Mouse (Mus musculus) embryonic facial prominence, embryonic 12.5 days (tissue): Measurements from ENCODE around the gene Hist1h2af. TPM values are rescaled to one million over a fixed set of nuclear protein-coding genes. Genes with fewer than 3 reads are reported as not detected.
A peak's percentile ranks its signal among the peaks of the same experiment; 100 is the strongest.
"Not testable (repeated sequence)": the region's sequence is repeated elsewhere in the genome, so short reads cannot be mapped to it uniquely, and the experiment has no call there.

ENCODE experiments used
- ATAC-seq: fragments of 200-750 bp; cut with Nextera tagmentation; 2 replicates; pipeline ENCODE4 v1.8.0; 2017; ENCODE audit not compliant: insufficient number of reproducible peaks, insufficient read depth, low FRiP score, low TSS enrichment
- H3K27ac ChIP-seq: fragments of 300-500 bp; sonication (generic); 2 replicates; pipeline ENCODE4 v1.5.1; 2016; ENCODE audit warnings: mild to moderate bottlenecking
- H3K27me3 ChIP-seq: fragments of 300-500 bp; sonication (generic); 2 replicates; pipeline ENCODE4 v1.6.1; 2016; ENCODE audit warnings: mild to moderate bottlenecking, moderate library complexity
- H3K36me3 ChIP-seq: fragments of 300-500 bp; sonication (generic); 2 replicates; pipeline ENCODE4 v1.6.1; 2016; ENCODE audit warnings: mild to moderate bottlenecking
- H3K4me1 ChIP-seq: fragments of 300-500 bp; sonication (generic); 2 replicates; pipeline ENCODE4 v1.6.1; 2016
- H3K4me2 ChIP-seq: fragments of 300-500 bp; sonication (generic); replicated peaks from 2 replicates; pipeline ENCODE4 v1.6.1; 2016; ENCODE audit warnings: mild to moderate bottlenecking, moderate library complexity
- H3K4me3 ChIP-seq: fragments of 300-500 bp; sonication (generic); 2 replicates; pipeline ENCODE4 v1.5.1; 2016; ENCODE audit warnings: mild to moderate bottlenecking
- H3K9ac ChIP-seq: fragments of 300-500 bp; sonication (generic); 2 replicates; pipeline ENCODE4 v1.6.1; 2016; ENCODE audit warnings: mild to moderate bottlenecking, moderate library complexity
- H3K9me3 ChIP-seq: fragments of 300-500 bp; sonication (generic); 2 replicates; pipeline ENCODE4 v1.6.1; 2016; ENCODE audit warnings: mild to moderate bottlenecking, moderate library complexity
- WGBS: fragments of 180-500 bp; shearing (Covaris S2); methylation state at CpG from one replicate; pipeline ENCODE4 v1.1.7; 2016; 5-methylcytosine and 5-hydroxymethylcytosine counted together
- polyA plus RNA-seq: library from polyadenylated mRNA; unstranded; fragments of >200 nt; fragmentation: Nextera tagmentation; extraction: Ambion mirVana; gene quantifications from 2 replicates; pipeline ENCODE4 v1.2.1, GENCODE M21; 2016

Gene Hist1h2af
- polyA plus RNA-seq, 1 experiment from 2014 or later = 10.7 TPM

GRCm38 (mm10) chr13:23537006-23537710 is 3.5 kb downstream of the Hist1h2af start:
- Histone ChIP-seq H3K9ac (no peak overlapping the region; the same call in 1 of the 2 replicates), H3K4me3 (peak overlapping the region; percentile 55), H3K27me3 (no peaks in the 10 kb centered on the region), H3K36me3 (no peaks in the 10 kb centered on the region), H3K27ac (peak overlapping the region; percentile 54; the same call in 1 of the 2 replicates), H3K4me1 (peaks cover 21% of the 10 kb centered on the region), H3K4me2 (peak overlapping the region; percentile 54), H3K9me3 (no peaks in the 10 kb centered on the region)
- 77% methylated on average over 3 of the region's 3 CpGs for WGBS
- no peak for ATAC-seq

GRCm38 (mm10) chr13:23538249-23538648 is 4.5 kb downstream of the Hist1h2af start:
- Histone ChIP-seq H3K4me3 (no peak overlapping the region), H3K4me2 (no peak overlapping the region), H3K9ac (no peak overlapping the region), H3K27ac (peak overlapping the region; percentile 50; the same call in 1 of the 2 replicates), H3K36me3 (no peaks in the 10 kb centered on the region), H3K27me3 (no peaks in the 10 kb centered on the region), H3K9me3 (no peaks in the 10 kb centered on the region), H3K4me1 (peaks cover 17% of the 10 kb centered on the region)
- WGBS = 68% methylated on average over 5 of the region's 5 CpGs
- no peak for ATAC-seq

GRCm38 (mm10) chr13:23539821-23540220 is 6.1 kb downstream of the Hist1h2af start:
- H3K4me3 ChIP-seq, H3K27me3 ChIP-seq, ATAC-seq, H3K27ac ChIP-seq, H3K9me3 ChIP-seq, H3K9ac ChIP-seq, H3K4me2 ChIP-seq, H3K36me3 ChIP-seq: not testable (repeated sequence)
- H3K4me1 ChIP-seq = peaks cover 17% of the 10 kb centered on the region
- WGBS = 52% methylated on average over 1 of the region's 1 CpGs

- Histone ChIP-seq H3K4me1 (peaks cover 12% of the 10 kb centered on the region), H3K36me3 (no peaks in the 10 kb centered on the region), H3K4me3 (no peak overlapping the region), H3K27ac (no peak overlapping the region), H3K9me3 (no peaks in the 10 kb centered on the region), H3K27me3 (no peaks in the 10 kb centered on the region), H3K4me2 (no peak overlapping the region), H3K9ac (no peak overlapping the region)
- ATAC-seq = no peak
- WGBS = 74% methylated on average over 3 of the region's 3 CpGs
Measured at GRCm38 (mm10) chr13:23541497-23541896, 7.8 kb downstream of the Hist1h2af start.

GRCm38 (mm10) chr13:23542225-23542980 is 8.7 kb downstream of the Hist1h2af start:
- not testable (repeated sequence) for H3K9me3 ChIP-seq, ATAC-seq, H3K4me1 ChIP-seq, H3K27me3 ChIP-seq, H3K36me3 ChIP-seq
- 3% methylated on average over 3 of the region's 3 CpGs for WGBS
- H3K4me2 ChIP-seq = peak overlapping the region; percentile 64
- H3K9ac ChIP-seq = peak overlapping the region; percentile 63
- H3K4me3 ChIP-seq = peak overlapping the region; percentile 40
- peak overlapping the region; percentile 89 for H3K27ac ChIP-seq

GRCm38 (mm10) chr13:23542999-23543607 is 9.4 kb downstream of the Hist1h2af start, which contains the start of gene Hist1h2bh:
Gene Hist1h2bh (minus strand): TSS chr13:23543392.
- not testable (repeated sequence) for H3K9me3 ChIP-seq, H3K36me3 ChIP-seq, H3K4me1 ChIP-seq, H3K27me3 ChIP-seq
- Histone ChIP-seq H3K9ac (peak within 1 kb of the TSS; percentile 63), H3K27ac (peak within 1 kb of the TSS; percentile 96), H3K4me3 (peak within 1 kb of the TSS; percentile 47), H3K4me2 (peak within 1 kb of the TSS; percentile 68)
- WGBS = under 1% methylated on average over 37 of the region's 42 CpGs
- ATAC-seq = peak; percentile 94

GRCm38 (mm10) chr13:23543965-23544786 is 10.5 kb downstream of the Hist1h2af start, which contains the start of gene Hist1h3f:
Gene Hist1h3f (plus strand): TSS chr13:23544052.
- H3K4me1 ChIP-seq = peaks cover 5% of the 10 kb centered on the region; the same call in 1 of the 2 replicates
- H3K4me2 ChIP-seq = peak within 1 kb of the TSS; percentile 68
- no peaks in the 10 kb centered on the region for H3K9me3 ChIP-seq
- H3K9ac ChIP-seq = peak within 1 kb of the TSS; percentile 64
- H3K27ac ChIP-seq = peak within 1 kb of the TSS; percentile 96
- ATAC-seq = peak; percentile 86
- H3K27me3 ChIP-seq = no peaks in the 10 kb centered on the region
- H3K4me3 ChIP-seq = peak within 1 kb of the TSS; percentile 47
- under 1% methylated on average over 35 of the region's 45 CpGs for WGBS
- no peaks in the 10 kb centered on the region for H3K36me3 ChIP-seq

- not testable (repeated sequence) for H3K4me1 ChIP-seq, ATAC-seq, H3K36me3 ChIP-seq, H3K27me3 ChIP-seq, H3K9me3 ChIP-seq
- H3K27ac ChIP-seq = peak overlapping the region; percentile 91
- H3K4me3 ChIP-seq = peak overlapping the region; percentile 47
- peak overlapping the region; percentile 64; the same call in 1 of the 2 replicates for H3K9ac ChIP-seq
- H3K4me2 ChIP-seq = peak overlapping the region; percentile 41
- 0% methylated on average over 12 of the region's 14 CpGs for WGBS
Measured at GRCm38 (mm10) chr13:23544787-23545120, 11.0 kb downstream of the Hist1h2af start.

- no peak for ATAC-seq
- H3K36me3 ChIP-seq = no peaks in the 10 kb centered on the region
- H3K9ac ChIP-seq = no peak overlapping the region
- 0 out of 2 replicates have a peak overlapping the region, but pooled peaks have one; percentile 19 for H3K27ac ChIP-seq
- peaks cover 10% of the 10 kb centered on the region; the same call in 1 of the 2 replicates for H3K4me1 ChIP-seq
- H3K27me3 ChIP-seq = no peaks in the 10 kb centered on the region
- no peaks in the 10 kb centered on the region for H3K9me3 ChIP-seq
- no peak overlapping the region for H3K4me2 ChIP-seq
- 70% methylated on average over 5 of the region's 5 CpGs for WGBS
- H3K4me3 ChIP-seq = no peak overlapping the region
Measured at GRCm38 (mm10) chr13:23546694-23547093, 13.0 kb downstream of the Hist1h2af start.

GRCm38 (mm10) chr13:23550761-23551145 is 17.0 kb downstream of the Hist1h2af start:
- 9% methylated on average over 3 of the region's 3 CpGs for WGBS
- no peak for ATAC-seq
- Histone ChIP-seq H3K27ac (peak overlapping the region; percentile 96), H3K4me2 (peak overlapping the region; percentile 50), H3K9me3 (no peaks in the 10 kb centered on the region), H3K36me3 (no peaks in the 10 kb centered on the region), H3K4me1 (0 out of 2 replicates have a peak, but pooled peaks cover 10% of the 10 kb centered on the region), H3K9ac (peak overlapping the region; percentile 55), H3K4me3 (peak overlapping the region; percentile 43), H3K27me3 (no peaks in the 10 kb centered on the region)
